Mouse (Mus musculus): ENCODE measurements around the gene Grip1. TPM values are rescaled to one million over a fixed set of nuclear protein-coding genes. Genes with fewer than 3 reads are reported as not detected.
A peak's percentile ranks its signal among the peaks of the same experiment; 100 is the strongest.

The Grip1 gene
- total RNA-seq, 1 experiment from 2014 or later: 0.91 TPM

- DNase-seq: no peak
Measured at GRCm38 (mm10) chr10:119761451-119762367, 308.1 kb downstream of the Grip1 start.

GRCm38 (mm10) chr10:119778871-119779270 lies 325.2 kb downstream of the Grip1 start:
- no peak for DNase-seq

- no peak for DNase-seq
Measured at GRCm38 (mm10) chr10:119779657-119780056, 326.0 kb downstream of the Grip1 start.

GRCm38 (mm10) chr10:119790507-119790906 lies 336.9 kb downstream of the Grip1 start:
- no peak for DNase-seq

GRCm38 (mm10) chr10:119802421-119802820 lies 348.8 kb downstream of the Grip1 start:
- DNase-seq: peak; percentile 8

GRCm38 (mm10) chr10:119803633-119804422 lies 350.2 kb downstream of the Grip1 start:
- DNase-seq: no peak

- DNase-seq: no peak
Measured at GRCm38 (mm10) chr10:119804423-119804814, 350.8 kb downstream of the Grip1 start.

GRCm38 (mm10) chr10:119805082-119805481 lies 351.5 kb downstream of the Grip1 start:
- no peak for DNase-seq

- no peak for DNase-seq
Measured at GRCm38 (mm10) chr10:119806151-119806550, 352.5 kb downstream of the Grip1 start.

GRCm38 (mm10) chr10:119808384-119808783 lies 354.8 kb downstream of the Grip1 start:
- DNase-seq: no peak

- no peak for DNase-seq
Measured at GRCm38 (mm10) chr10:119814087-119814486, 360.5 kb downstream of the Grip1 start.

GRCm38 (mm10) chr10:119816001-119816400 lies 362.4 kb downstream of the Grip1 start:
- no peak for DNase-seq

- DNase-seq: no peak
Measured at GRCm38 (mm10) chr10:119818381-119818780, 364.8 kb downstream of the Grip1 start.

GRCm38 (mm10) chr10:119819102-119819681 lies 365.6 kb downstream of the Grip1 start:
- DNase-seq: no peak

GRCm38 (mm10) chr10:119819740-119820139 lies 366.1 kb downstream of the Grip1 start:
- DNase-seq: no peak

- no peak for DNase-seq
Measured at GRCm38 (mm10) chr10:119820428-119820827, 366.8 kb downstream of the Grip1 start.

- no peak for DNase-seq
Measured at GRCm38 (mm10) chr10:119823691-119824090, 370.1 kb downstream of the Grip1 start.

GRCm38 (mm10) chr10:119824521-119824920 lies 370.9 kb downstream of the Grip1 start:
- no peak for DNase-seq

- peak; percentile 68 for DNase-seq
Measured at GRCm38 (mm10) chr10:119830388-119830956, 376.8 kb downstream of the Grip1 start.

GRCm38 (mm10) chr10:119831086-119831485 lies 377.5 kb downstream of the Grip1 start:
- no peak for DNase-seq

- no peak for DNase-seq
Measured at GRCm38 (mm10) chr10:119833334-119833733, 379.7 kb downstream of the Grip1 start.

- no peak for DNase-seq
Measured at GRCm38 (mm10) chr10:119834122-119834521, 380.5 kb downstream of the Grip1 start.
